Mouse (Mus musculus) lung, embryonic 14.5 days (tissue): Measurements from ENCODE around the gene Cadm1. TPM values are rescaled to one million over a fixed set of nuclear protein-coding genes. Genes with fewer than 3 reads are reported as not detected.

Source experiments
- ATAC-seq: fragments of 200-750 bp; cut with Nextera tagmentation; 2 replicates; pipeline ENCODE4 v1.8.0; 2017; ENCODE audit warnings: mild to moderate bottlenecking, moderate TSS enrichment, moderate library complexity; ENCODE audit not compliant: insufficient read depth
- DNase-seq: peaks from one replicate; pipeline ENCODE4 v3.0.0-alpha.2; 2015
- H3K27ac ChIP-seq: fragments of 300-500 bp; sonication (generic); 2 replicates; pipeline ENCODE4 v1.5.1; 2014; ENCODE audit warnings: low read depth, mild to moderate bottlenecking, moderate library complexity
- H3K27me3 ChIP-seq: fragments of 300-500 bp; sonication (generic); 2 replicates; pipeline ENCODE4 v1.6.1; 2014; ENCODE audit warnings: low read length, control low read depth; ENCODE audit not compliant: insufficient read depth
- H3K36me3 ChIP-seq: fragments of 300-500 bp; sonication (generic); 2 replicates; pipeline ENCODE4 v1.6.1; 2014; ENCODE audit warnings: control low read depth; ENCODE audit not compliant: insufficient read depth
- H3K4me1 ChIP-seq: fragments of 300-500 bp; sonication (generic); 2 replicates; pipeline ENCODE4 v1.6.1; 2014; ENCODE audit warnings: antibody characterized with exemption, control low read depth; ENCODE audit not compliant: insufficient read depth
- H3K4me2 ChIP-seq: fragments of 300-500 bp; sonication (generic); 2 replicates; pipeline ENCODE4 v1.6.1; 2014; ENCODE audit warnings: mild to moderate bottlenecking
- H3K4me3 ChIP-seq: fragments of 300-500 bp; sonication (generic); 2 replicates; pipeline ENCODE4 v1.5.1; 2014; ENCODE audit warnings: low read depth, low read length
- H3K9ac ChIP-seq: fragments of 300-500 bp; sonication (generic); 2 replicates; pipeline ENCODE4 v1.6.1; 2014
- H3K9me3 ChIP-seq: fragments of 300-500 bp; sonication (generic); 2 replicates; pipeline ENCODE4 v1.6.1; 2016; ENCODE audit warnings: low read depth, low read length, control low read depth
- CTCF ChIP-seq: IDR thresholded peaks from 2 replicates; pipeline ENCODE4 v1.5.1; 2016; ENCODE audit warnings: antibody characterized with exemption, low read depth
- WGBS: fragments of 180-500 bp; shearing (Covaris S2); extraction: QIAGEN DNeasy Blood & Tissue Kit; methylation state at CpG from one replicate; pipeline ENCODE4 v1.1.7; 2014; 5-methylcytosine and 5-hydroxymethylcytosine counted together
- polyA plus RNA-seq: library from polyadenylated mRNA; unstranded; fragments of >200 nt; fragmentation: Nextera tagmentation; extraction: Ambion mirVana; gene quantifications from 2 replicates; pipeline ENCODE4 v1.2.1, GENCODE M21; 2014

Gene Cadm1
- polyA plus RNA-seq, 1 experiment from 2014 or later: 94.5 TPM

DNA sequence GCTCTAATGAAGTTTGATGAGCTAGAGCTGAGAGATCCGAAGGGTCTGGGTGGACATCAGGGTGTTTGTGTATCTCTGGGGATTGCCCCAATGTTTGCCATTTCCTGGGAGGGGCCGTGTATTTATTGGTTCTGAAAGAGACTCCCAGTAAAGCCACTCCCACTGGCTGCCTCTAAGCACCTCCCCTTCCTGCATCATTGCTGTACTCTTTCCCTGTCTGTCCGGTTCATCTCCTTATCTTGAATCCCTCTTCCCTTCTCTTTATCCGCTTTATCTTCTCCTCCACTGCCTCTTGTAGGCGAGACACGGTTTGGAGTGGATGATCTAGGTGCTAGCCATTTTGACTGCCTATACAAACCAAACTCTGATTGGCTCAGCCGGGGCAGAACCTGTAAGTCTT lies 41.5 kb downstream of the Cadm1 start:
- no peaks in the 10 kb centered on the region for H3K27me3 ChIP-seq
- H3K27ac ChIP-seq: no peak overlapping the region
- H3K4me3 ChIP-seq: no peak overlapping the region
- H3K4me2 ChIP-seq: no peak overlapping the region
- no peaks in the 10 kb centered on the region for H3K9me3 ChIP-seq
- 69% methylated on average over 7 of the region's 7 CpGs for WGBS
- TF ChIP-seq CTCF: no peak
- no peaks in the 10 kb centered on the region; the same call in 1 of the 2 replicates for H3K4me1 ChIP-seq
- DNase-seq (no peak), ATAC-seq (no peak)
- H3K36me3 ChIP-seq: no peaks in the 10 kb centered on the region
- no peak overlapping the region for H3K9ac ChIP-seq

GRCm38 (mm10) chr9:47572132-47572531 lies 42.2 kb downstream of the Cadm1 start:
- WGBS: 68% methylated on average over 5 of the region's 5 CpGs
- Histone ChIP-seq H3K9ac (no peak overlapping the region), H3K36me3 (no peaks in the 10 kb centered on the region), H3K4me3 (no peak overlapping the region), H3K27me3 (no peaks in the 10 kb centered on the region), H3K9me3 (no peaks in the 10 kb centered on the region), H3K4me2 (no peak overlapping the region), H3K4me1 (no peaks in the 10 kb centered on the region; the same call in 1 of the 2 replicates), H3K27ac (no peak overlapping the region)
- DNase-seq (no peak), ATAC-seq (no peak)
- no peak for TF ChIP-seq CTCF

DNA sequence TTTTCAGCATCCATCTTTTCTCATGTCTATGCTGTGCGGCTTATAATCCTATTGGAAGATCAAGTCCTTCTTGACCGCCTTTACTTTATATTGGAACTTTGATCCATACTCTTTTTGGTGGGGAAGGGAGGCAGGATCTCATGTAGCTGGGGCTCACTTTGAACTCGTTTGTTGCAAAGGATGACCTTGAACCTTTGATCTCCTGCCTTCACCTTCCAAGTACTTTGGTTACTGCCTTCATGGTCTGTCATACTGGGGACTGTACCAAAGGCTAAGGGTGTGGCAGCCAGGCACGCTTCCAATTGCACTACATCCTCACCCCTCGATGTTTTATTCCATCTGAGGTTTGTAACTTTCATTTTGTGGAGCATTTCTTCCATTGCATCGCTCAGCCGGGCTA lies 43.5 kb downstream of the Cadm1 start:
- WGBS: 85% methylated on average over 7 of the region's 7 CpGs
- no peak for DNase-seq
- no peak for ATAC-seq
- Histone ChIP-seq H3K4me2 (no peak overlapping the region), H3K9me3 (no peaks in the 10 kb centered on the region), H3K4me3 (no peak overlapping the region), H3K4me1 (no peaks in the 10 kb centered on the region; the same call in 1 of the 2 replicates), H3K27ac (no peak overlapping the region), H3K9ac (no peak overlapping the region), H3K36me3 (no peaks in the 10 kb centered on the region), H3K27me3 (no peaks in the 10 kb centered on the region)
- no peak for TF ChIP-seq CTCF

DNA sequence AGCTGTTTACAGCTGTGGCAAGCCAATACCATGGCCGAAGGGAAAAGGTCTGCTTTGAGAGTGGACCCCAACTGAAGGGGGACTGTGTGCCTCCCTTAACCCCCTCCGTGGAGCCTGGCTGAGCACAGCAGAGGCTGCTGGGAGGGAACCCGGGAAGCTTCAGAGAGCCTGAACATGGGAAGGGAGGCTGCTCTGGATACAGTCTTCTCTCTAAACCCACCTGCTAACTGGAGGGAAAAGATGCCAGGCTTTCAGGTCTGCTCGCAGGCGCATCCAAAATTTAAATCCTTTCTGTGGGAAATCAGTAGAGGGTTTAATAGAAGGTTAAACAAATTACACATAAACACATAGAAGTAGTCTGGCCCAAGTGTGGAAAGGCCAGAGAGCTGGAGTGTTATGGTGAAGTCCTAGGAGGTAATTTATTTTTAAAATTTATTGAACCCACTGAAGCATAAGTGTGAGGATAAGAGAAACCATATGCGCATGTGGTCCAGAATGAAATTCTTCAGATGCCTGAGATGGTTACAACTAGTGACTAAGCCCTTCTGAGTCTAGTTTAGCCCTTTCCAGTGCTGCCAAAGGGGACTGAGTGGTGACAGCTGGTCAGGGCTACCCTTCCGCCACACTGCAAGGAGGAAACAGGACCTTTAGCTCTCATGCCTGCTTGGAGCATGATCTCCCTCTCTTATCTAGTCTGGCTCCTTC lies 44.9 kb downstream of the Cadm1 start:
- DNase-seq (peak; percentile 75), ATAC-seq (peak; percentile 83)
- TF ChIP-seq CTCF: no peak
- Histone ChIP-seq H3K4me2 (no peak overlapping the region), H3K9me3 (no peaks in the 10 kb centered on the region), H3K27me3 (no peaks in the 10 kb centered on the region), H3K36me3 (no peaks in the 10 kb centered on the region), H3K4me3 (no peak overlapping the region), H3K27ac (0 out of 2 replicates have a peak overlapping the region, but pooled peaks have one; percentile 30), H3K4me1 (no peaks in the 10 kb centered on the region; the same call in 1 of the 2 replicates), H3K9ac (no peak overlapping the region)
- 36% methylated on average over 7 of the region's 7 CpGs for WGBS

GRCm38 (mm10) chr9:47575764-47576163 lies 45.8 kb downstream of the Cadm1 start:
- no peak for ATAC-seq
- no peaks in the 10 kb centered on the region for H3K27me3 ChIP-seq

GRCm38 (mm10) chr9:47579464-47579863 lies 49.5 kb downstream of the Cadm1 start:
- WGBS: 84% methylated on average over 6 of the region's 6 CpGs
- DNase-seq (no peak), ATAC-seq (no peak)
- H3K36me3 ChIP-seq: no peaks in the 10 kb centered on the region
- H3K4me1 ChIP-seq: peaks cover 10% of the 10 kb centered on the region; the same call in 1 of the 2 replicates
- no peaks in the 10 kb centered on the region for H3K9me3 ChIP-seq
- no peak for TF ChIP-seq CTCF
- H3K4me2 ChIP-seq: no peak overlapping the region
- no peak overlapping the region for H3K27ac ChIP-seq
- no peaks in the 10 kb centered on the region for H3K27me3 ChIP-seq
- H3K4me3 ChIP-seq: no peak overlapping the region
- H3K9ac ChIP-seq: no peak overlapping the region

More at GRCm38 (mm10) chr9:47575764-47576163, 45.8 kb downstream of the Cadm1 start:
- Histone ChIP-seq H3K9me3 (no peaks in the 10 kb centered on the region), H3K27ac (no peak overlapping the region), H3K9ac (no peak overlapping the region), H3K4me2 (no peak overlapping the region), H3K4me1 (no peaks in the 10 kb centered on the region; the same call in 1 of the 2 replicates), H3K36me3 (no peaks in the 10 kb centered on the region), H3K4me3 (no peak overlapping the region)
- DNase-seq: no peak
- no peak for TF ChIP-seq CTCF
- 50% methylated on average over 11 of the region's 11 CpGs for WGBS

DNA sequence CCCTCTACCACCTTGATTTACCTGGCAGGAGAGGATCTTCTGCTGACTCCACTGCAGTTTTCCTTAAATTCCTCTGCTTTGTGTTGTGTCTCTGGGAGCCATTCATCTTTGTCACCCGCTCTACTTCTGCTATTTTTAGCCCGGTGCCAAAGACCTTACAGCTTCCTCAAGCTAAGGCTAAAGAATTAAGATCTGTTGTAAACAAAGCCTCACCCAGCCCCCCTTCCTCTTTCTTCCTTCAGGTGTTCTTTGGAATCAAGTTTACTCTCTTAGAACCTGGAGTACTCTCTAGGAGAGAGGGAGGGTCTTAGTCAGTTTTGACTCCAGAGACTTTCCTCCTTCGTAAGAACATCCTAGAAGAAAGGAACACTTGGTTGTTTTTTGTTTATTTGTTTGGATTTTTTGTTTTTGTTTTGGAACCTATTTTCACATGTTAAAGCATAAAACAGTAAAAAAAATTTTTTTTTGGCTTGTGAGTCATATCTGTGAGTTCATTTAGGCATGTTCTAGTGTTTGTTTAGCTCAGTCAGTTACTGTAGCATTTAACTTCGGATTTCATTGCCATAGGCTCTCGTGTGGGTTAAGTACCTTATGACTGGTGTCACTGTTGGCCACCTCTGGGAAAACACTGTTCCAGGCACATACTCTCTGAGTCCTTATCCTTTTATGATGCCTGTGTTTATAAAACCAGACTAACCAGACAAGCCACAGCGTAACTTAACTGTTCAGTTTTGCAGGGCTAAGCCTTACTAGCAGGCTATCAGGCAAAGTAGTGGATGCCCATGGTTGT lies 51.8 kb downstream of the Cadm1 start:
- Histone ChIP-seq H3K9ac (no peak overlapping the region), H3K4me1 (peaks cover 10% of the 10 kb centered on the region; the same call in 1 of the 2 replicates), H3K27me3 (no peaks in the 10 kb centered on the region), H3K4me3 (no peak overlapping the region), H3K36me3 (no peaks in the 10 kb centered on the region), H3K9me3 (no peaks in the 10 kb centered on the region), H3K27ac (0 out of 2 replicates have a peak overlapping the region, but pooled peaks have one; percentile 5), H3K4me2 (no peak overlapping the region)
- WGBS: 47% methylated on average over 6 of the region's 6 CpGs
- DNase-seq: peak; percentile 58
- TF ChIP-seq CTCF: no peak
- no peak for ATAC-seq
